Mouse (Mus musculus): ENCODE data around the gene Gm10024. TPM values are rescaled to one million over a fixed set of nuclear protein-coding genes. Genes with fewer than 3 reads are reported as not detected.
"Not testable (repeated sequence)": the region's sequence is repeated elsewhere in the genome, so short reads cannot be mapped to it uniquely, and the experiment has no call there.

The Gm10024 gene
- polyA plus RNA-seq, 1 experiment from 2014 or later = not detected

- ATAC-seq (ENCODE audit: low FRiP score, low read depth); H3K27ac ChIP-seq (replicated peaks); H3K4me3 ChIP-seq; H3K27me3 ChIP-seq; H3K4me1 ChIP-seq (replicated peaks); H3K9ac ChIP-seq; H3K9me3 ChIP-seq; H3K36me3 ChIP-seq; H3K4me2 ChIP-seq: not testable (repeated sequence)
- 46% methylated on average over 5 of the region's 5 CpGs for WGBS
These were observed 30.8 kb downstream of the Gm10024 start, which contains the start of gene Gm18596 for GRCm38 (mm10) chr10:77741924-77742688. Gm18596 (minus strand) TSS chr10:77742638.

GRCm38 (mm10) chr10:77750686-77751085 is 39.4 kb downstream of the Gm10024 start:
- not testable (repeated sequence) for H3K36me3 ChIP-seq; H3K27me3 ChIP-seq; H3K9me3 ChIP-seq; H3K4me2 ChIP-seq; H3K4me3 ChIP-seq; H3K4me1 ChIP-seq (replicated peaks); H3K9ac ChIP-seq; H3K27ac ChIP-seq (replicated peaks); ATAC-seq (ENCODE audit: low FRiP score, low read depth)
- 59% methylated on average over 1 of the region's 1 CpGs for WGBS

GRCm38 (mm10) chr10:77751254-77751653 is 40.0 kb downstream of the Gm10024 start, which contains the start of gene Gm9736:
Gm9736 (minus strand) TSS chr10:77751354.
- whole genome bisulfite sequencing = 67% methylated on average over 1 of the region's 1 CpGs

GRCm38 (mm10) chr10:77752312-77752711 is 41.1 kb downstream of the Gm10024 start:
- ATAC-seq (ENCODE audit: low FRiP score, low read depth) = not testable (repeated sequence)

More at GRCm38 (mm10) chr10:77751254-77751653, 40.0 kb downstream of the Gm10024 start, which contains the start of gene Gm9736:
- H3K27me3 ChIP-seq; H3K4me3 ChIP-seq; H3K4me1 ChIP-seq (replicated peaks); H3K4me2 ChIP-seq; H3K9me3 ChIP-seq; ATAC-seq (ENCODE audit: low FRiP score, low read depth); H3K9ac ChIP-seq; H3K27ac ChIP-seq (replicated peaks); H3K36me3 ChIP-seq: not testable (repeated sequence)

GRCm38 (mm10) chr10:77753448-77753847 is 42.2 kb downstream of the Gm10024 start:
- Histone ChIP-seq H3K27ac (replicated peaks) (no peak overlapping the region), H3K4me3 (no peak overlapping the region), H3K36me3 (no peaks in the 10 kb centered on the region), H3K9me3 (no peaks in the 10 kb centered on the region), H3K27me3 (no peaks in the 10 kb centered on the region), H3K9ac (no peak overlapping the region), H3K4me1 (replicated peaks) (no peaks in the 10 kb centered on the region), H3K4me2 (no peak overlapping the region)
- no peak for ATAC-seq (ENCODE audit: low FRiP score, low read depth)

More at GRCm38 (mm10) chr10:77752312-77752711, 41.1 kb downstream of the Gm10024 start:
- not testable (repeated sequence) for H3K4me3 ChIP-seq; H3K27ac ChIP-seq (replicated peaks); H3K4me2 ChIP-seq; H3K27me3 ChIP-seq; H3K9ac ChIP-seq; H3K9me3 ChIP-seq; H3K36me3 ChIP-seq; H3K4me1 ChIP-seq (replicated peaks)
- 61% methylated on average over 3 of the region's 3 CpGs for WGBS

- not testable (repeated sequence) for H3K27me3 ChIP-seq; H3K9ac ChIP-seq; H3K27ac ChIP-seq (replicated peaks); H3K36me3 ChIP-seq; ATAC-seq (ENCODE audit: low FRiP score, low read depth); H3K4me3 ChIP-seq; H3K4me2 ChIP-seq; H3K4me1 ChIP-seq (replicated peaks); H3K9me3 ChIP-seq
- WGBS = 50% methylated on average over 1 of the region's 1 CpGs
These were observed 48.3 kb downstream of the Gm10024 start, which contains the start of gene Gm3233 for GRCm38 (mm10) chr10:77759582-77759981. Gm3233 (minus strand) TSS chr10:77759682.

Other genes starting within 250 kb of the Gm10024 start
- gene Fam207a, start 195.7 kb upstream of the Gm10024 start, polyA plus RNA-seq (2015; fragmentation: Nextera tagmentation; extraction: Ambion mirVana) = 45.1 and 48.4 TPM in 2 replicates
- gene Itgb2, start 181.2 kb upstream of the Gm10024 start, polyA plus RNA-seq (2015; fragmentation: Nextera tagmentation; extraction: Ambion mirVana) = 1.1 and 1.5 TPM in 2 replicates
- gene Pttg1ip, start 129.7 kb upstream of the Gm10024 start, polyA plus RNA-seq (2015; fragmentation: Nextera tagmentation; extraction: Ambion mirVana) = 75.2 and 81.7 TPM in 2 replicates
- 282 and 283 TPM in 2 replicates for gene Sumo3, start 105.4 kb upstream of the Gm10024 start, polyA plus RNA-seq (2015; fragmentation: Nextera tagmentation; extraction: Ambion mirVana)
- 2.9 TPM in 1 of 2 replicates, not detected in the other for gene Gm49325, start 105.3 kb upstream of the Gm10024 start, polyA plus RNA-seq (2015; fragmentation: Nextera tagmentation; extraction: Ambion mirVana)
- gene Ube2g2, start 89.2 kb upstream of the Gm10024 start, polyA plus RNA-seq (2015; fragmentation: Nextera tagmentation; extraction: Ambion mirVana) = 83.8 and 90.0 TPM in 2 replicates
- 0.99 and 1.3 TPM in 2 replicates for gene Tspear, start 24.9 kb upstream of the Gm10024 start, polyA plus RNA-seq (2015; fragmentation: Nextera tagmentation; extraction: Ambion mirVana)
- not detected in 2 replicates for gene Gm19402, start 20.7 kb upstream of the Gm10024 start, polyA plus RNA-seq (2015; fragmentation: Nextera tagmentation; extraction: Ambion mirVana)
- gene Gm9508, start 14.2 kb upstream of the Gm10024 start, polyA plus RNA-seq (2015; fragmentation: Nextera tagmentation; extraction: Ambion mirVana) = not detected in 2 replicates
- not detected in 2 replicates for gene Gm10272, start 4.8 kb upstream of the Gm10024 start, polyA plus RNA-seq (2015; fragmentation: Nextera tagmentation; extraction: Ambion mirVana)
- gene Gm10142, start 4.3 kb downstream of the Gm10024 start, polyA plus RNA-seq (2015; fragmentation: Nextera tagmentation; extraction: Ambion mirVana) = not detected in 2 replicates
- gene Krtap12-1, start 9.1 kb downstream of the Gm10024 start, polyA plus RNA-seq (2015; fragmentation: Nextera tagmentation; extraction: Ambion mirVana) = not detected in 2 replicates
- gene Gm10100, start 15.0 kb downstream of the Gm10024 start, polyA plus RNA-seq (2015; fragmentation: Nextera tagmentation; extraction: Ambion mirVana) = not detected in 2 replicates
- gene Gm18596, start 31.2 kb downstream of the Gm10024 start, polyA plus RNA-seq (2015; fragmentation: Nextera tagmentation; extraction: Ambion mirVana) = not detected in 2 replicates
- not detected in 2 replicates for gene Gm9736, start 39.9 kb downstream of the Gm10024 start, polyA plus RNA-seq (2015; fragmentation: Nextera tagmentation; extraction: Ambion mirVana)
- not detected in 2 replicates for gene Gm3233, start 48.2 kb downstream of the Gm10024 start, polyA plus RNA-seq (2015; fragmentation: Nextera tagmentation; extraction: Ambion mirVana)
- gene Gm3238, start 59.9 kb downstream of the Gm10024 start, polyA plus RNA-seq (2015; fragmentation: Nextera tagmentation; extraction: Ambion mirVana) = not detected in 2 replicates
- gene Gm7138, start 65.5 kb downstream of the Gm10024 start, polyA plus RNA-seq (2015; fragmentation: Nextera tagmentation; extraction: Ambion mirVana) = not detected in 2 replicates
- gene Gm3250, start 71.1 kb downstream of the Gm10024 start, polyA plus RNA-seq (2015; fragmentation: Nextera tagmentation; extraction: Ambion mirVana) = not detected in 2 replicates
- not detected in 2 replicates for gene Gm7137, start 76.7 kb downstream of the Gm10024 start, polyA plus RNA-seq (2015; fragmentation: Nextera tagmentation; extraction: Ambion mirVana)
- gene Gm9639, start 83.6 kb downstream of the Gm10024 start, polyA plus RNA-seq (2015; fragmentation: Nextera tagmentation; extraction: Ambion mirVana) = not detected in 2 replicates
- gene Gm19668, start 87.7 kb downstream of the Gm10024 start, polyA plus RNA-seq (2015; fragmentation: Nextera tagmentation; extraction: Ambion mirVana) = not detected in 2 replicates
- not detected in 2 replicates for gene Gm9507, start 100.4 kb downstream of the Gm10024 start, polyA plus RNA-seq (2015; fragmentation: Nextera tagmentation; extraction: Ambion mirVana)
- not detected in 2 replicates for gene Gm2696, start 103.2 kb downstream of the Gm10024 start, polyA plus RNA-seq (2015; fragmentation: Nextera tagmentation; extraction: Ambion mirVana)
- not detected in 2 replicates for gene Krtap10-4, start 115.6 kb downstream of the Gm10024 start, polyA plus RNA-seq (2015; fragmentation: Nextera tagmentation; extraction: Ambion mirVana)
- gene Krtap10-10, start 124.5 kb downstream of the Gm10024 start, polyA plus RNA-seq (2015; fragmentation: Nextera tagmentation; extraction: Ambion mirVana) = not detected in 2 replicates
- not detected in 2 replicates for gene Gm36176, start 135.3 kb downstream of the Gm10024 start, polyA plus RNA-seq (2015; fragmentation: Nextera tagmentation; extraction: Ambion mirVana)
- not detected in 2 replicates for gene Gm10318, start 141.4 kb downstream of the Gm10024 start, polyA plus RNA-seq (2015; fragmentation: Nextera tagmentation; extraction: Ambion mirVana)
- not detected in 2 replicates for gene Gm3285, start 150.5 kb downstream of the Gm10024 start, polyA plus RNA-seq (2015; fragmentation: Nextera tagmentation; extraction: Ambion mirVana)
- gene Lrrc3, start 191.1 kb downstream of the Gm10024 start, polyA plus RNA-seq (2015; fragmentation: Nextera tagmentation; extraction: Ambion mirVana) = 21.4 and 23.9 TPM in 2 replicates

Data from hindbrain, embryonic 15.5 days (tissue).